Mouse (Mus musculus) hindbrain, embryonic 11.5 days (tissue): ENCODE results near the gene Tfip11. TPM values are rescaled to one million over a fixed set of nuclear protein-coding genes. Genes with fewer than 3 reads are reported as not detected.

Experiments
- ATAC-seq: fragments of 200-750 bp; cut with Nextera tagmentation; 2 replicates; pipeline ENCODE4 v1.8.0; 2017; ENCODE audit warnings: mild to moderate bottlenecking, moderate TSS enrichment, moderate library complexity; ENCODE audit not compliant: low FRiP score
- DNase-seq: peaks from one replicate; pipeline ENCODE4 v3.0.0-alpha.2; 2015; ENCODE audit warnings: low spot score
- H3K27ac ChIP-seq: fragments of 300-500 bp; sonication (generic); 2 replicates; pipeline ENCODE4 v1.5.1; 2014; ENCODE audit warnings: mild to moderate bottlenecking, low read depth, low read length
- H3K27me3 ChIP-seq: fragments of 300-500 bp; sonication (generic); 2 replicates; pipeline ENCODE4 v1.6.1; 2014; ENCODE audit warnings: mild to moderate bottlenecking, low read length, moderate library complexity, mixed read lengths; ENCODE audit not compliant: control insufficient read depth, insufficient read depth
- H3K36me3 ChIP-seq: fragments of 300-500 bp; sonication (generic); 2 replicates; pipeline ENCODE4 v1.6.1; 2014; ENCODE audit warnings: mild to moderate bottlenecking, low read length, moderate library complexity, mixed read lengths; ENCODE audit not compliant: control insufficient read depth, insufficient read depth
- H3K4me1 ChIP-seq: fragments of 300-500 bp; sonication (generic); replicated peaks from 2 replicates; pipeline ENCODE4 v1.6.1; 2014; ENCODE audit warnings: low read length, mixed read lengths; ENCODE audit not compliant: control insufficient read depth, insufficient read depth
- H3K4me2 ChIP-seq: fragments of 300-500 bp; sonication (generic); replicated peaks from 2 replicates; pipeline ENCODE4 v1.6.1; 2014; ENCODE audit warnings: mild to moderate bottlenecking, low read depth, low read length
- H3K4me3 ChIP-seq: fragments of 300-500 bp; sonication (generic); 2 replicates; pipeline ENCODE4 v1.5.1; 2014; ENCODE audit warnings: low read depth, low read length
- H3K9ac ChIP-seq: fragments of 300-500 bp; sonication (generic); 2 replicates; pipeline ENCODE4 v1.6.1; 2014; ENCODE audit warnings: low read depth, low read length
- H3K9me3 ChIP-seq: fragments of 300-500 bp; sonication (generic); 2 replicates; pipeline ENCODE4 v1.6.1; 2016; ENCODE audit warnings: low read length; ENCODE audit not compliant: control insufficient read depth
- WGBS: fragments of 180-500 bp; shearing (Covaris S2); extraction: QIAGEN DNeasy Blood & Tissue Kit; methylation state at CpG from one replicate; pipeline ENCODE4 v1.1.7; 2014; 5-methylcytosine and 5-hydroxymethylcytosine counted together
- polyA plus RNA-seq: library from polyadenylated mRNA; unstranded; fragments of >200 nt; fragmentation: Nextera tagmentation; extraction: Ambion mirVana; gene quantifications from 2 replicates; pipeline ENCODE4 v1.2.1, GENCODE M21; 2014

Gene Tfip11
- polyA plus RNA-seq, 1 experiment from 2014 or later, result 17.6 TPM

- no peak for ATAC-seq
- Histone ChIP-seq H3K27me3 (no peaks in the 10 kb centered on the region), H3K9me3 (no peaks in the 10 kb centered on the region), H3K36me3 (no peaks in the 10 kb centered on the region), H3K9ac (no peak overlapping the region), H3K4me1 (no peaks in the 10 kb centered on the region), H3K4me3 (no peak overlapping the region), H3K27ac (no peak overlapping the region), H3K4me2 (no peak overlapping the region)
- 84% methylated on average over 9 of the region's 9 CpGs for WGBS
- no peak for DNase-seq
Measured at GRCm38 (mm10) chr5:112356322-112356721, 30.2 kb downstream of the Tfip11 start.

GRCm38 (mm10) chr5:112359520-112359919 lies 33.4 kb downstream of the Tfip11 start:
- Histone ChIP-seq H3K27me3 (no peaks in the 10 kb centered on the region), H3K9ac (no peak overlapping the region), H3K4me1 (no peaks in the 10 kb centered on the region), H3K4me3 (no peak overlapping the region), H3K4me2 (no peak overlapping the region), H3K27ac (no peak overlapping the region), H3K9me3 (no peaks in the 10 kb centered on the region), H3K36me3 (no peaks in the 10 kb centered on the region; the same call in 1 of the 2 replicates)
- WGBS, result 90% methylated on average over 4 of the region's 4 CpGs
- DNase-seq (no peak), ATAC-seq (no peak)

- no peak overlapping the region for H3K4me3 ChIP-seq
- H3K9ac ChIP-seq, result no peak overlapping the region
- H3K4me1 ChIP-seq, result no peaks in the 10 kb centered on the region
- no peak overlapping the region for H3K27ac ChIP-seq
- no peak overlapping the region for H3K4me2 ChIP-seq
- WGBS, result 95% methylated on average over 3 of the region's 3 CpGs
- H3K36me3 ChIP-seq, result no peaks in the 10 kb centered on the region; the same call in 1 of the 2 replicates
- H3K9me3 ChIP-seq, result no peaks in the 10 kb centered on the region
- no peaks in the 10 kb centered on the region for H3K27me3 ChIP-seq
- ATAC-seq, result no peak
- no peak for DNase-seq
Measured at GRCm38 (mm10) chr5:112360077-112360476, 33.9 kb downstream of the Tfip11 start.

- WGBS, result 78% methylated on average over 10 of the region's 10 CpGs
- Histone ChIP-seq H3K4me1 (no peaks in the 10 kb centered on the region), H3K36me3 (no peaks in the 10 kb centered on the region; the same call in 1 of the 2 replicates), H3K4me2 (no peak overlapping the region), H3K4me3 (no peak overlapping the region), H3K27ac (no peak overlapping the region), H3K9me3 (no peaks in the 10 kb centered on the region), H3K27me3 (no peaks in the 10 kb centered on the region), H3K9ac (no peak overlapping the region)
- no peak for DNase-seq
- no peak for ATAC-seq
Measured at GRCm38 (mm10) chr5:112364184-112364797, 38.1 kb downstream of the Tfip11 start.

- 96% methylated on average over 6 of the region's 6 CpGs for WGBS
- ATAC-seq (no peak), DNase-seq (no peak)
- no peak overlapping the region for H3K27ac ChIP-seq
- H3K36me3 ChIP-seq, result no peaks in the 10 kb centered on the region; the same call in 1 of the 2 replicates
- H3K4me3 ChIP-seq, result no peak overlapping the region
- peaks cover 5% of the 10 kb centered on the region; the same call in 1 of the 2 replicates for H3K4me1 ChIP-seq
- H3K4me2 ChIP-seq, result no peak overlapping the region
- H3K27me3 ChIP-seq, result no peaks in the 10 kb centered on the region
- no peaks in the 10 kb centered on the region for H3K9me3 ChIP-seq
- no peak overlapping the region for H3K9ac ChIP-seq
Measured at GRCm38 (mm10) chr5:112366879-112367278, 40.7 kb downstream of the Tfip11 start.

- no peak for DNase-seq
- Histone ChIP-seq H3K27ac (no peak overlapping the region), H3K27me3 (no peaks in the 10 kb centered on the region), H3K4me3 (no peak overlapping the region), H3K9me3 (no peaks in the 10 kb centered on the region), H3K4me2 (no peak overlapping the region), H3K36me3 (no peaks in the 10 kb centered on the region), H3K4me1 (peaks cover 7% of the 10 kb centered on the region; the same call in 1 of the 2 replicates), H3K9ac (no peak overlapping the region)
- ATAC-seq, result no peak
- 91% methylated on average over 4 of the region's 4 CpGs for WGBS
Measured at GRCm38 (mm10) chr5:112367338-112367737, 41.2 kb downstream of the Tfip11 start.

- H3K36me3 ChIP-seq, result no peaks in the 10 kb centered on the region
- no peak overlapping the region for H3K4me3 ChIP-seq
- peaks cover 9% of the 10 kb centered on the region; the same call in 1 of the 2 replicates for H3K4me1 ChIP-seq
- H3K4me2 ChIP-seq, result no peak overlapping the region
- no peaks in the 10 kb centered on the region for H3K27me3 ChIP-seq
- H3K27ac ChIP-seq, result no peak overlapping the region
- no peaks in the 10 kb centered on the region for H3K9me3 ChIP-seq
- no peak overlapping the region for H3K9ac ChIP-seq
- ATAC-seq, result no peak
- WGBS, result 89% methylated on average over 12 of the region's 12 CpGs
- DNase-seq, result no peak
Measured at GRCm38 (mm10) chr5:112367929-112368328, 41.8 kb downstream of the Tfip11 start.

- Histone ChIP-seq H3K36me3 (no peaks in the 10 kb centered on the region), H3K4me1 (peaks cover 9% of the 10 kb centered on the region; the same call in 1 of the 2 replicates), H3K27me3 (no peaks in the 10 kb centered on the region), H3K27ac (no peak overlapping the region), H3K4me2 (no peak overlapping the region), H3K4me3 (no peak overlapping the region), H3K9ac (no peak overlapping the region), H3K9me3 (no peaks in the 10 kb centered on the region)
- WGBS, result 92% methylated on average over 10 of the region's 10 CpGs
- DNase-seq, result no peak
- no peak for ATAC-seq
Measured at GRCm38 (mm10) chr5:112368666-112369065, 42.5 kb downstream of the Tfip11 start.

- Histone ChIP-seq H3K4me1 (peaks cover 9% of the 10 kb centered on the region; the same call in 1 of the 2 replicates), H3K9me3 (no peaks in the 10 kb centered on the region), H3K4me3 (no peak overlapping the region), H3K9ac (no peak overlapping the region), H3K27ac (no peak overlapping the region), H3K27me3 (no peaks in the 10 kb centered on the region), H3K4me2 (no peak overlapping the region), H3K36me3 (no peaks in the 10 kb centered on the region)
- WGBS, result 91% methylated on average over 13 of the region's 13 CpGs
- ATAC-seq (no peak), DNase-seq (no peak)
Measured at GRCm38 (mm10) chr5:112369326-112369725, 43.2 kb downstream of the Tfip11 start.
